Mouse (Mus musculus) embryonic fibroblast, embryonic 13.5 days (primary cell): ENCODE measurements around the gene Tsks.

Experiments
- CTCF ChIP-seq: IDR thresholded peaks from 2 replicates; pipeline ENCODE4 v1.5.1; 2011; ENCODE audit warnings: mild to moderate bottlenecking, control low read depth, low read length, moderate library complexity, borderline replicate concordance; ENCODE audit not compliant: insufficient read depth
- POLR2A ChIP-seq: IDR thresholded peaks from 2 replicates; pipeline ENCODE4 v1.6.1; 2011; ENCODE audit warnings: low read depth, mild to moderate bottlenecking, control low read depth, low read length, moderate library complexity

DNA sequence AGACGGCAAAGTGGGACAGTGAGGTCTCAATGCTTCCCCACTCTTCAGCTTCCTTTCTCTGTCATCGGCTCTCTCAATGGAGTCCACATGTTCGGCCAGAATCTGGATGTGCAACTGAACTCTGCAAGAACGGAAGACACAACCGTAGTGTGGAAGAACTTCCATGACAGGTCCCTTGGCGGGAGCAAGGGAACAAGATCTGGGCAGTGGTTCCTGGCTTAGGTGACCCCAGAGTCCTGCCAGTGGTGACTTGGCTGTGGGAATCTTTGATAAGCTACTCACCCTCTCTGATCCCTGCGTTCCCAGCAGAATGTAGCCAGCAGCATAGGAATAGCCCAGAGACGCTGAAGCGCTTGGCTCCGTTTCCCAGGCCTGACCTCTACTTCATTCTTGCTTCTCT is 46.5 kb upstream of the Tsks start:
- no peak for TF ChIP-seq POLR2A
- TF ChIP-seq CTCF: no peak
